Mouse (Mus musculus): ENCODE measurements around the gene Crk.

Crk gene

DNA sequence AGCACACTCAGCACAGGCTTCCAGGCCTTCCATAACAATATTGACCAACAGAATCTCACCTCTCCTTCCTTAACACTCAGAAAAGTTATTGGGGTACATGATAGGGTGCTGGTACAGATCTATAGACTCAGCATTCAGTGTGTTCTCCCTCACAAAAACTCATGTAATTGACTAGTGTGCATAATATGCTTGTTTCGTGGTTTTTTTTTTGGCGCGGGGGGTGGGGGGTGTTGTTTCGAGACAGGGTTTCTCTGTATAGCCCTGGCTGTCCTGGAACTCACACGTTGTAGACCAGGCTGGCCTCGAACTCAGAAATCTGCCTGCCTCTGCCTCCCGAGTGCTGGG is 59.4 kb downstream of the Crk start:
- no peak for DNase-seq (ENCODE audit: low read depth, low spot score)

DNA sequence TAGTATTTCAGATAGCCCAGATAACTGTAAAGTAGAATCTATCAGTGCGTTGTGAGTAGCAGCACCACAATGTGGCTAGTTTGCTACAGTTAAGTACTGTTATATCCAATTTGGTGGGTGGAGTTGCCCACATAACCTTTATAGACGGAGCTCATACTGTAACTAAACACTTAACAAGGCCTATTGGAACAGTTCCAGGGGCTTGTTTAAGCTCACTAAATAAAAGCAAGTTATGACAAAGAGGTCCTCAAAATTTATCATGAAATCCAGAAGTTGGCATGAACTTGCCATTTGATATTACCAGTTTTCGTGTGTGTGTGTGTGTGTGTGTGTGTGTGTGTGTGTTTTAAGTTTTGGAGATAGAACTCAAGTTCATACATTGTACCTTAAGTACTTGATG is 61.1 kb downstream of the Crk start:
- no peak for DNase-seq (ENCODE audit: low read depth, low spot score)

DNA sequence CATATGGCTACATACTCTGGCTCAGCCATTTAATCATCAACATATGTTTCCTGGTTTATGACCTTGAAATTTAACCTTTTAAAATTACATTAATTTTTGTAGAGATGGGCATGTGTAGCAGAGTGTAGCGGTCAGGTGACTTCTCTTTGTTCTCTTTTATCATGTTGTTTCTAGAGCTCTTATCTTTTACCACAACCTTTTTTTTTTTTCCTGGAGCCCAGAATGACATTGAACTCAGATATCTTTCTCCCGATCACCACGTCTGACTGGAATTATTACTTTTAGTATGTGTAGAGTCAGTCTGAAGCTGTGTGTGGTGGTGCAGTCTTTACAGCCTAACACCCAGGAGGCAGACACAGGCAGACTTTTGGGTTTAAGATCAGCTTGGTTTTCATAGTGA is 62.6 kb downstream of the Crk start:
- DNase-seq (ENCODE audit: low read depth, low spot score), result no peak

DNA sequence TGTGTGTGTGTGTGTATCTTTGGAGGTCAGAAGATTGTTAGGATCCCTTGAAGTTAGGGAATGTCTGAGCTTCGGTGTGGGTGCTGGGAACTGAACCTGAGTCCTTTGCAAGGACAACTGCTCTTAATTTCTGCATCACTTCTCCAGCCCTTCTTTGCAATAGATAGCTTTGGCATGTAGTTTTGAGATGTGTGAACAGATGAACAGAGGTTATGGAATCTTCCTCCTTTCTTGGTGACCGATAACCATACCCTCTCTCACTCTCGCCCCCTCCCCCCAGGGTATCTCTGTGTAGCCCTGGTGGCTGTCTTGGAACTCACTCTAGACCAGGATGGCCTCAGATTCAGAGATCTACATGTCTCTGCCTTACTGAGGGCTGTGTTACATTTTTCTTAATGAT is 65.7 kb downstream of the Crk start:
- no peak for DNase-seq (ENCODE audit: low read depth, low spot score)

DNA sequence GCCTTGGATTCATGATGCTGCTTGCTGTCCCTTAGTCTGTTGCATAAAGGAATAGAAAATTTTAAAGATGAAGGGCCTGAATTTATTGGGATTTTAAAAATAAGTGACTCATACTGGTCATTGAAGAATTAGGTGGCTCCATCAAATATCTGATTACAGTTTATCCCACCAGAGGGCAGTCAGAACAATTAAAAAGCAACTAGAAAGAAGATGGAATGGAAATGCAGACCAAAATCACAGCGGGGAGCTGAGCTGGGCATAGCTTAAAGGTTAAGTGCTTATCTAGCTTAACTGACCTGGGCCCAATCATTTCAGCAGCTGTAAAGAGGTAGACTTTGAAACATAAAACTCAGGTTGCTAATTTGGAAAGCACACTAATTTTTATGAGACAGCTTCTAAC is 71.5 kb downstream of the Crk start:
- no peak for DNase-seq (ENCODE audit: low read depth, low spot score)

GRCm38 (mm10) chr11:75751082-75751481 is 72.0 kb downstream of the Crk start:
- DNase-seq (ENCODE audit: low read depth, low spot score), result no peak
